Mouse (Mus musculus) liver, embryonic 11.5 days (tissue): ENCODE measurements at regions not wholly inside any gene's neighbourhood (a gene's known extent, or its start where the extent isn't known, plus 50 kb on each side); places are given as distances from the start of the nearest gene placed in this dataset.

Experiments
- ATAC-seq: fragments of 200-750 bp; cut with Nextera tagmentation; replicated peaks from 2 replicates; pipeline ENCODE4 v1.8.0; 2017; ENCODE audit warnings: moderate number of reproducible peaks, mild to moderate bottlenecking, moderate TSS enrichment, moderate library complexity; ENCODE audit not compliant: low FRiP score
- DNase-seq: peaks from one replicate; pipeline ENCODE4 v3.0.0-alpha.2; 2017; ENCODE audit warnings: low spot score
- H3K27ac ChIP-seq: fragments of 300-500 bp; sonication (generic); 2 replicates; pipeline ENCODE4 v1.5.1; 2014; ENCODE audit warnings: mild to moderate bottlenecking, low read depth, low read length, control low read depth
- H3K27me3 ChIP-seq: fragments of 300-500 bp; sonication (generic); replicated peaks from 2 replicates; pipeline ENCODE4 v1.6.1; 2014; ENCODE audit warnings: low read length, mixed read lengths; ENCODE audit not compliant: control insufficient read depth, insufficient read depth
- H3K36me3 ChIP-seq: fragments of 300-500 bp; sonication (generic); 2 replicates; pipeline ENCODE4 v1.6.1; 2014; ENCODE audit warnings: mild to moderate bottlenecking, low read length, moderate library complexity, mixed read lengths; ENCODE audit not compliant: control insufficient read depth, insufficient read depth
- H3K4me1 ChIP-seq: fragments of 300-500 bp; sonication (generic); replicated peaks from 2 replicates; pipeline ENCODE4 v1.6.1; 2014; ENCODE audit warnings: low read length, mixed read lengths; ENCODE audit not compliant: control insufficient read depth, insufficient read depth
- H3K4me2 ChIP-seq: fragments of 300-500 bp; sonication (generic); 2 replicates; pipeline ENCODE4 v1.6.1; 2014; ENCODE audit warnings: mild to moderate bottlenecking, control low read depth, moderate library complexity
- H3K4me3 ChIP-seq: fragments of 300-500 bp; sonication (generic); 2 replicates; pipeline ENCODE4 v1.5.1; 2014; ENCODE audit warnings: low read depth, low read length, control low read depth
- H3K9ac ChIP-seq: fragments of 300-500 bp; sonication (generic); 2 replicates; pipeline ENCODE4 v1.6.1; 2014; ENCODE audit warnings: low read depth, low read length, control low read depth
- H3K9me3 ChIP-seq: fragments of 300-500 bp; sonication (generic); 2 replicates; pipeline ENCODE4 v1.6.1; 2016; ENCODE audit warnings: low read length, inconsistent platforms, mixed read lengths; ENCODE audit not compliant: control insufficient read depth
- WGBS: fragments of 180-500 bp; shearing (Covaris S2); extraction: QIAGEN DNeasy Blood & Tissue Kit; methylation state at CpG from one replicate; pipeline ENCODE4 v1.1.7; 2014; 5-methylcytosine and 5-hydroxymethylcytosine counted together

DNA sequence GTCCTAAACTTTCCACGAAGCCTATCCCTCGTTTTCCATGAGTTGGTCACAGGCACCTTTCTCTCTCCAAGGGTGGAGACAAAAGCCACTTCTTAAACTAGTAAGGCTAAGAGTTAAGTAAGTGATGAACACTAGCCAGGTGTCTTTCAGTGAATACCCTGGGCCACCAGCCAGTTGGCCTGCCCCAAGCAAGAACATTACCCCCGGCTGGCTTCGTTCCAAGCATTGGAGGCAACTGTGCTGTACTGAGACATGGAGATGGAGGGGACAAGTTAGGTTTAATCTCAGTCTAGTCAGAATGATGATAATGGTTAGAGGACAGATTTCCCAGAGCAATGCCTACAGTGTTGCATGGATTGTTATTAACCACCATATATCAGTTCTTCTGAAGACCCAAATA, 350.6 kb downstream of the Actr3 start:
- no peak for ATAC-seq
- H3K27me3 ChIP-seq: no peaks in the 10 kb centered on the region
- H3K27ac ChIP-seq: no peak overlapping the region
- H3K4me2 ChIP-seq: no peak overlapping the region
- DNase-seq: no peak
- H3K9me3 ChIP-seq: no peaks in the 10 kb centered on the region
- H3K4me3 ChIP-seq: no peak overlapping the region
- no peaks in the 10 kb centered on the region for H3K36me3 ChIP-seq
- H3K9ac ChIP-seq: no peak overlapping the region
- H3K4me1 ChIP-seq: no peaks in the 10 kb centered on the region
- WGBS: 72% methylated on average over 4 of the region's 4 CpGs

DNA sequence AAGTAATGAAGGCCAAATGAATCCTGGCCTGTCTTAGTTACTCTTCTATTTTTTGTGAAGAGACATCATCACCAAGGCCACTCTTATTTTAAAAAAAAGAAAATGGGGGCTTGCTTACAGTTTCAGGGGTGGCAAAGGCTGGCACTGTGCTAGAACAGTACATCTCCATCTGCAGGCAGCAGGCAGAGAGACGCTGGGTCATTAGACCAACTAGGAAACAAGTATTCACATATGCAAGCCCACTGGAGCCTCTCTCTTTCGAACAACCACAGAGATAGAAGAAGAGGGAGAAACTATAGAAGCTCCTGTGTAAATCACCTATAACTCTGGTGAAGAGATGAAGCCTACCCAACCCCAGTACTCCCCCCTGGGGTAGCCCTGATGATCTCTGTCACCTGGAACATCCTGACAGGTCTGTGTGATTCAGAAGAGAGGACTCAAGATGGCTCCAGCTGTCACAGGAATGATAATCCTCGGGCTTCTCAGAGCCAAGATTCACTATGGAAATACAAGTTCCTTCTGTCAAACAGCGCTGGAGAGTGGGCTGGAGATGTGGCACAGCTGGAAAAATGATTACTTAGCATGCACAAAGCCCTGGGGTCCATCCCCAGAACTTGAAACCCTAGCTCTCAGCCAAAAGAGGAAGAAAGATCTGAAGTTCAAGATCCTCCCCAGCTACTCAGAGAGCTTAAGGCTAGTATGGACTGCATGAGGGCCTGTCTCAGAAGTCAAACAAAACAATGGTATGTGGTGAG, 395.8 kb downstream of the Actr3 start:
- H3K9me3 ChIP-seq: no peaks in the 10 kb centered on the region
- no peak overlapping the region for H3K27ac ChIP-seq
- 54% methylated on average over 4 of the region's 4 CpGs for WGBS
- H3K4me3 ChIP-seq: no peak overlapping the region
- H3K27me3 ChIP-seq: no peaks in the 10 kb centered on the region
- H3K4me2 ChIP-seq: no peak overlapping the region
- no peaks in the 10 kb centered on the region for H3K36me3 ChIP-seq
- ATAC-seq (no peak), DNase-seq (no peak)
- H3K9ac ChIP-seq: no peak overlapping the region
- no peaks in the 10 kb centered on the region for H3K4me1 ChIP-seq

DNA sequence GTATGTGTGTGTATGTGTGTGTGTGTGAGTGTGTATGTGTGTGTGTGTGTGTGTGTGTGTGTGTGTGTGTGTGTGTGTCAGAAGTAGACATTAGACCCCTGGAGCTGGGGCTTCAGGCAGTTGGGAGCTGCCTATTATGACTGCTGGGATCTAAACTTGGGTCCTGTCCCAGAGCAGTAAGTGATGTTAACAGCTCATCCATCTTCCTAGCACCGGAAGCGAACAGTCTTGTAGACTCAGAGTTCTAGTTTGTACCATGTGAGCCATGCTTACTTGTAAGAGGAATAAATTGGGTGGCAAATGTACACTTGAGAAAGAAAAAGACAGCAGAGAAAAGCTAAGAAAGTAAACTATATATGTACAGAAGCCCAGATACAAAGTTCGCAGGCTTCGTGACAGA, 422.2 kb downstream of the Actr3 start:
- DNase-seq: no peak
- 86% methylated on average over 4 of the region's 4 CpGs for WGBS
- no peaks in the 10 kb centered on the region for H3K4me1 ChIP-seq

DNA sequence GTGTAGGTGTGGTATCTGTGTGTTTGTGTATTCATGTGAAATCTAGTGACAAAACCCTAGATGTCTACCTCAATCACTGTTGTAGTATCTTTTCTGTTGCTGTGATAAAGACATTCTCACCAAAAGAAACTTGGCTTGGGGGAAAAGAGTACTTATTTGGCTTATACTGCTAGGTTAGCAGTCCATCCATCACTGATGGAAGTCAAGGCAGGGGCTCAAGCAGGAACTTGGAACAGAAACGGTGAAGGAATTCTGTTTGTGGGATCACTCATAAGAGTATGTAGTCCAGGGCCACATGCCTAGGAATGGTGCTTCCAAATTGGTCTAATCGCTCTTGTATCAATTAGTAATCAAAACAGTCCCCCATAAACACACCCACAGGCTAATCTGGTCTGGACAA, 423.6 kb downstream of the Actr3 start:
- Histone ChIP-seq H3K36me3 (no peaks in the 10 kb centered on the region), H3K9ac (no peak overlapping the region), H3K4me2 (no peak overlapping the region), H3K27me3 (no peaks in the 10 kb centered on the region), H3K9me3 (no peaks in the 10 kb centered on the region), H3K4me3 (no peak overlapping the region), H3K4me1 (no peaks in the 10 kb centered on the region), H3K27ac (no peak overlapping the region)
- WGBS: 71% methylated on average over 2 of the region's 2 CpGs
- no peak for DNase-seq
- ATAC-seq: no peak

More for the DNA sequence above, 422.2 kb downstream of the Actr3 start:
- ATAC-seq: no peak
- H3K4me2 ChIP-seq: no peak overlapping the region
- no peaks in the 10 kb centered on the region for H3K36me3 ChIP-seq
- no peak overlapping the region for H3K9ac ChIP-seq
- no peak overlapping the region for H3K4me3 ChIP-seq
- H3K9me3 ChIP-seq: no peaks in the 10 kb centered on the region
- H3K27ac ChIP-seq: no peak overlapping the region
- no peaks in the 10 kb centered on the region for H3K27me3 ChIP-seq

DNA sequence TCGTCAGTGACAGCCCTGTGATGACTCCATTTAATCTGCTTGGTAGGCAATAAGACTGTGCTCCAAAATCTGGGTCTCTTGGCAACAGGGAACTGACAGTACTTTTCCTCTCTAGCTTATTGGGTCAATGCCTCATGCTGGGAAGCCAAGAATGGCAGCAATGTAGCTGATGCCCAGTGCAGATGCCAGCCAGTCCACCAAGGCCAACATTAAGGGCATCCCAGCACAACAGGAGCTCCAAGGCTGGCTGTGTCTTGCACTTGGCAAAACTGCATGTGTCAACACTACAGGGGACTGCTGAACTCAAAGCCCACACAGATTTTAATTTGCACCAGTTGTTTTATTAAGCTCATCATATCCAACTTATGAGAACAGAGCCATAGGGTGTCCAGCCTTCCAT, 437.9 kb downstream of the Actr3 start:
- H3K9ac ChIP-seq: no peak overlapping the region
- DNase-seq (no peak), ATAC-seq (no peak)
- no peak overlapping the region for H3K27ac ChIP-seq
- 44% methylated on average over 1 of the region's 1 CpGs for WGBS
- H3K4me3 ChIP-seq: no peak overlapping the region
- no peaks in the 10 kb centered on the region for H3K9me3 ChIP-seq
- H3K4me1 ChIP-seq: no peaks in the 10 kb centered on the region
- no peak overlapping the region for H3K4me2 ChIP-seq
- H3K36me3 ChIP-seq: no peaks in the 10 kb centered on the region
- H3K27me3 ChIP-seq: no peaks in the 10 kb centered on the region

DNA sequence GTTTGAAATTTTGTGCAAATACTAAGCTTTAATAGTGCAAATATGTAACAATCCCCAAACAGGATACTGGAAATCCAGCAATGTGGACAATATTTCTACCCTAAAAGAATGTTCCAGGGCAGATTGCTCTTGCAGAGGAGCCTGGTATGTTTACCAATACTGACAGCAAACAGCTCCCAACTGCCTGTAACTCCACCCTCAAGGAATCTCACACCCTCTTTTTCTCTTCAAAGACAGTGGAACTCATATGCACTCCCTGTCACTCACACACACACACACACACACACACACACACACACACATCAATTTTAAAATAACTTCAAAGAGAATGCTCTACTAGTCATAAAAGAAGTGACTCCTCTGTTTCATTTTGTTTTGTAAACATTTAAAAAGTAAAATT, 484.7 kb downstream of the Actr3 start:
- Histone ChIP-seq H3K27me3 (no peaks in the 10 kb centered on the region), H3K27ac (no peak overlapping the region), H3K9ac (no peak overlapping the region), H3K9me3 (peaks cover 2% of the 10 kb centered on the region; the same call in 1 of the 2 replicates), H3K4me1 (no peaks in the 10 kb centered on the region), H3K4me3 (no peak overlapping the region), H3K4me2 (no peak overlapping the region), H3K36me3 (no peaks in the 10 kb centered on the region)
- DNase-seq (no peak), ATAC-seq (no peak)

DNA sequence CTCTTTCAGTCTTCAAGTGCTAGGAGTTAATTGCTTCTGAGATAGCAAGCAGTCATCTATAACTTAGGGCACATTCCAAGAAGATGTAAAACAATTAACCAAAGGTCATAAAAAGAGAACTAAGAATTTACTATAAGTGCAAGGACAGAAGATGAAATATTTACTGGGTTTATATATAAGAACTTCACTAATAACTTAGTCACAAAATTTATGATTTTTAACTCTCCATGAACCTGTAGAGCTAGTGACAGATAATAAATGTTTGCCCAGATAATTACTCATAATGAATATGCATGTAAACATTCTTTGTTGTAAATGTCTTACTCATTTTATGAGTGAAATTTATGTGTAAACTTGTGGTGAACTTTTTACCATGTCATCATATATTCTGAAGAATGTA, 531.2 kb downstream of the Actr3 start:
- no peaks in the 10 kb centered on the region for H3K4me1 ChIP-seq
- ATAC-seq (no peak), DNase-seq (no peak)
- no peaks in the 10 kb centered on the region for H3K36me3 ChIP-seq
- H3K9me3 ChIP-seq: no peaks in the 10 kb centered on the region
- H3K4me2 ChIP-seq: no peak overlapping the region
- no peak overlapping the region for H3K9ac ChIP-seq
- no peak overlapping the region for H3K27ac ChIP-seq
- no peak overlapping the region for H3K4me3 ChIP-seq
- no peaks in the 10 kb centered on the region for H3K27me3 ChIP-seq

DNA sequence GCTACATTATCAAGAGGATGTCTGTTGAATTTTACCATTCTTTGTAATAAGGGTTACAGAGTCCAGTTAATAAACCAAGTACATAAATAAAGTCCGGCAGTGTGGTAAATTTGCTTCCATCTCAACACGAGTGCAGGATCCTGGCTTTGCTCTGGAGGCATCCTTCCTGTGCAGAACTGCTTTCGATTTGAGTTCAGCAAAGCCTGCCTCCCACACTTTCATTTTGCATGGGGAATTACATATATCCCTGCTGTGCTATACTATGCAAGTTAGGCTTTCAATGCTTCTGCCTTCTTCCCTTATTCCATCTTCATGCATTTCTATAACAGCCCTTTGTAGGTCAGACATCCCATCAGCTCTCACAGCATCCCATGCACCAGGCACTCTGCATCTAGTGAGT, 564.4 kb downstream of the Actr3 start:
- WGBS: 78% methylated on average over 3 of the region's 3 CpGs
- Histone ChIP-seq H3K36me3 (no peaks in the 10 kb centered on the region), H3K4me3 (no peak overlapping the region), H3K27me3 (no peaks in the 10 kb centered on the region), H3K4me1 (no peaks in the 10 kb centered on the region), H3K27ac (no peak overlapping the region), H3K9ac (no peak overlapping the region), H3K9me3 (no peaks in the 10 kb centered on the region), H3K4me2 (no peak overlapping the region)
- no peak for DNase-seq
- no peak for ATAC-seq

DNA sequence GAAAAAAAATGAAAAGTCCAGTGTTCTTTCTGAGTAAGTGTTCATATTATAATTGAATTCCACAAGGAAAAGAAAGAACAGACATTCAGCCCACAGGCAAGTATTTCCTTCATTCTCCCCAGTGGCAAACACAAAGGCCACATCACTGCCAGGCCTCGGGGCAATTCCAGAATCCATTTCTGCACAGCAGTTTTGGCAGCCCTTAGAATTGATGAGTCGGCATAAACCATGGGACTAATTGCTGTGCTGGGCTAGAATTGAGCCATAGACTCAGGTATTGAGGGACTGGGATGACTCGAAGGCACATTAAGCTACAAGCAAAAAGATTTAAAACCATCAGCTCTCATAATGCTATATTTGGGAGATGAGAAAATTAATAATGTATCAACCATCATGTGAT, 569.3 kb downstream of the Actr3 start:
- Histone ChIP-seq H3K9ac (no peak overlapping the region), H3K9me3 (no peaks in the 10 kb centered on the region), H3K36me3 (no peaks in the 10 kb centered on the region), H3K27me3 (no peaks in the 10 kb centered on the region), H3K4me3 (no peak overlapping the region), H3K27ac (no peak overlapping the region), H3K4me2 (no peak overlapping the region), H3K4me1 (no peaks in the 10 kb centered on the region)
- DNase-seq (no peak), ATAC-seq (no peak)
- WGBS: 77% methylated on average over 3 of the region's 3 CpGs
